Mouse (Mus musculus): Measurements from ENCODE around the gene Tmem151b.

The Tmem151b gene

GRCm38 (mm10) chr17:45549617-45550181 lies at the start of gene Tmem151b:
Tmem151b (minus strand) TSS chr17:45549677.
- DNase-seq (ENCODE audit: low spot score), result no peak

- no peak for DNase-seq (ENCODE audit: low spot score)
These were observed 49.4 kb upstream of the Tmem151b start for GRCm38 (mm10) chr17:45598891-45599290.

- no peak for DNase-seq (ENCODE audit: low spot score)
These were observed 48.9 kb upstream of the Tmem151b start for GRCm38 (mm10) chr17:45598376-45598775.

- no peak for DNase-seq (ENCODE audit: low spot score)
These were observed 48.3 kb upstream of the Tmem151b start for GRCm38 (mm10) chr17:45597787-45598186.

GRCm38 (mm10) chr17:45596631-45597396 lies 47.3 kb upstream of the Tmem151b start:
- DNase-seq (ENCODE audit: low spot score), result peak; percentile 49

- DNase-seq (ENCODE audit: low spot score), result no peak
These were observed 46.4 kb upstream of the Tmem151b start for GRCm38 (mm10) chr17:45595736-45596390.

GRCm38 (mm10) chr17:45594881-45595735 lies 45.6 kb upstream of the Tmem151b start:
- DNase-seq (ENCODE audit: low spot score), result peak; percentile 71

GRCm38 (mm10) chr17:45594195-45594594 lies 44.7 kb upstream of the Tmem151b start:
- DNase-seq (ENCODE audit: low spot score), result no peak

GRCm38 (mm10) chr17:45593479-45593878 lies 44.0 kb upstream of the Tmem151b start:
- DNase-seq (ENCODE audit: low spot score), result no peak

GRCm38 (mm10) chr17:45592606-45593431 lies 43.3 kb upstream of the Tmem151b start:
- no peak for DNase-seq (ENCODE audit: low spot score)

- no peak for DNase-seq (ENCODE audit: low spot score)
These were observed 42.5 kb upstream of the Tmem151b start for GRCm38 (mm10) chr17:45591701-45592605.

GRCm38 (mm10) chr17:45590410-45590809 lies 40.9 kb upstream of the Tmem151b start:
- DNase-seq (ENCODE audit: low spot score), result no peak

- no peak for DNase-seq (ENCODE audit: low spot score)
These were observed 40.4 kb upstream of the Tmem151b start for GRCm38 (mm10) chr17:45589844-45590243.

GRCm38 (mm10) chr17:45589236-45589635 lies 39.8 kb upstream of the Tmem151b start:
- DNase-seq (ENCODE audit: low spot score), result no peak

- DNase-seq (ENCODE audit: low spot score), result no peak
These were observed 38.9 kb upstream of the Tmem151b start for GRCm38 (mm10) chr17:45588370-45588769.

- DNase-seq (ENCODE audit: low spot score), result no peak
These were observed 37.0 kb upstream of the Tmem151b start for GRCm38 (mm10) chr17:45586449-45586837.

GRCm38 (mm10) chr17:45585725-45586448 lies 36.4 kb upstream of the Tmem151b start:
- no peak for DNase-seq (ENCODE audit: low spot score)

- DNase-seq (ENCODE audit: low spot score), result peak; percentile 63
These were observed 35.6 kb upstream of the Tmem151b start for GRCm38 (mm10) chr17:45584939-45585678.
